Mouse (Mus musculus): ENCODE measurements around the gene C530008M17Rik. TPM values are rescaled to one million over a fixed set of nuclear protein-coding genes. Genes with fewer than 3 reads are reported as not detected.

The C530008M17Rik gene
- polyA plus RNA-seq, 1 experiment from 2014 or later = 3.8 TPM

GRCm38 (mm10) chr5:76659958-76660635 lies 3.8 kb downstream of the C530008M17Rik start:
- Histone ChIP-seq H3K27me3 (replicated peaks; ENCODE audit: insufficient read depth, low read length) (0 out of 2 replicates have a peak, but pooled peaks cover 4% of the 10 kb centered on the region), H3K9ac (replicated peaks; ENCODE audit: low read depth) (no peak overlapping the region), H3K4me1 (ENCODE audit: insufficient read depth, low read depth, low read length) (no peaks in the 10 kb centered on the region), H3K36me3 (ENCODE audit: insufficient read depth, low read length) (no peaks in the 10 kb centered on the region), H3K4me3 (ENCODE audit: low read depth, low read length) (no peak overlapping the region), H3K27ac (ENCODE audit: low read length) (no peak overlapping the region), H3K9me3 (ENCODE audit: low read length) (no peaks in the 10 kb centered on the region), H3K4me2 (replicated peaks; ENCODE audit: low read depth, low read length) (no peak overlapping the region)
- 62% methylated on average over 8 of the region's 8 CpGs for WGBS
- ATAC-seq = no peak
- DNase-seq (ENCODE audit: low spot score) = no peak
- no peak for TF ChIP-seq EP300 (IDR thresholded peaks at IDR 0.05)
- TF ChIP-seq CTCF (IDR thresholded peaks at IDR 0.05) = no peak

- Histone ChIP-seq H3K9ac (replicated peaks; ENCODE audit: low read depth) (no peak overlapping the region), H3K4me3 (ENCODE audit: low read depth, low read length) (no peak overlapping the region), H3K4me2 (replicated peaks; ENCODE audit: low read depth, low read length) (no peak overlapping the region), H3K36me3 (ENCODE audit: insufficient read depth, low read length) (no peaks in the 10 kb centered on the region), H3K27ac (ENCODE audit: low read length) (no peak overlapping the region), H3K4me1 (ENCODE audit: insufficient read depth, low read depth, low read length) (no peaks in the 10 kb centered on the region), H3K9me3 (ENCODE audit: low read length) (no peaks in the 10 kb centered on the region), H3K27me3 (replicated peaks; ENCODE audit: insufficient read depth, low read length) (0 out of 2 replicates have a peak, but pooled peaks cover 4% of the 10 kb centered on the region)
- TF ChIP-seq CTCF (IDR thresholded peaks at IDR 0.05) (no peak), EP300 (IDR thresholded peaks at IDR 0.05) (no peak)
- no peak for DNase-seq (ENCODE audit: low spot score)
- 43% methylated on average over 4 of the region's 4 CpGs for WGBS
- ATAC-seq = no peak
Measured at GRCm38 (mm10) chr5:76661310-76661709, 5.0 kb downstream of the C530008M17Rik start.

GRCm38 (mm10) chr5:76664936-76665335 lies 8.6 kb downstream of the C530008M17Rik start:
- no peak for DNase-seq (ENCODE audit: low spot score)

DNA sequence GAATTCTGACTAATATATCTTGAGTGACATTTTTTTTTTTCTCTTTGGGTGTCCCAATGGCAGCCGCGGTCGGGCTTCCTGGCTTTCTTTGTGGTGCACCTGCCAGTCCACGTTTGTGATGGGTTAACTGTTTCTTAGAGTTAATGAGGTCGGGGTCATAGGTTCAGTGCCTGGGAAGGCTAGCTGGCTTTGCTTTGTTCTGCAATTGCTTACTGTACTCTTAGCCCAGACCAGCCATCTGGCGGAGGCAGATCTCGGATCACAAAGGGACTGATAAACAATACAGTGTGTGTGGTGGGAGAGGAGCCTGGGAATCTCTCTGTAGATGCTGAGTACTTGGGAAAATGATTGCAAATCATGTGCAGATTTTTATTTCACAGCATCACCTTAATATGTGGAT lies 9.1 kb downstream of the C530008M17Rik start:
- H3K27ac ChIP-seq (ENCODE audit: low read length) = no peak overlapping the region
- no peaks in the 10 kb centered on the region for H3K27me3 ChIP-seq (replicated peaks; ENCODE audit: insufficient read depth, low read length)
- H3K4me3 ChIP-seq (ENCODE audit: low read depth, low read length) = no peak overlapping the region
- H3K4me1 ChIP-seq (ENCODE audit: insufficient read depth, low read depth, low read length) = no peaks in the 10 kb centered on the region
- TF ChIP-seq CTCF (IDR thresholded peaks at IDR 0.05) (no peak), EP300 (IDR thresholded peaks at IDR 0.05) (no peak)
- DNase-seq (ENCODE audit: low spot score) = peak; percentile 14
- no peaks in the 10 kb centered on the region for H3K9me3 ChIP-seq (ENCODE audit: low read length)
- 38% methylated on average over 7 of the region's 7 CpGs for WGBS
- H3K4me2 ChIP-seq (replicated peaks; ENCODE audit: low read depth, low read length) = no peak overlapping the region
- H3K36me3 ChIP-seq (ENCODE audit: insufficient read depth, low read length) = no peaks in the 10 kb centered on the region
- no peak overlapping the region for H3K9ac ChIP-seq (replicated peaks; ENCODE audit: low read depth)
- ATAC-seq = peak; percentile 23; the same call in 1 of the 2 replicates

More at GRCm38 (mm10) chr5:76664936-76665335, 8.6 kb downstream of the C530008M17Rik start:
- no peaks in the 10 kb centered on the region for H3K4me1 ChIP-seq (ENCODE audit: insufficient read depth, low read depth, low read length)
- no peak overlapping the region for H3K4me2 ChIP-seq (replicated peaks; ENCODE audit: low read depth, low read length)
- H3K9me3 ChIP-seq (ENCODE audit: low read length) = no peaks in the 10 kb centered on the region
- H3K4me3 ChIP-seq (ENCODE audit: low read depth, low read length) = no peak overlapping the region
- 66% methylated on average over 7 of the region's 7 CpGs for WGBS
- H3K36me3 ChIP-seq (ENCODE audit: insufficient read depth, low read length) = no peaks in the 10 kb centered on the region
- no peak for TF ChIP-seq EP300 (IDR thresholded peaks at IDR 0.05)
- no peak for TF ChIP-seq CTCF (IDR thresholded peaks at IDR 0.05)
- no peak for ATAC-seq
- H3K27ac ChIP-seq (ENCODE audit: low read length) = no peak overlapping the region
- no peak overlapping the region for H3K9ac ChIP-seq (replicated peaks; ENCODE audit: low read depth)
- H3K27me3 ChIP-seq (replicated peaks; ENCODE audit: insufficient read depth, low read length) = no peaks in the 10 kb centered on the region

- no peak overlapping the region for H3K4me2 ChIP-seq (replicated peaks; ENCODE audit: low read depth, low read length)
- DNase-seq (ENCODE audit: low spot score) = peak; percentile 25
- H3K4me3 ChIP-seq (ENCODE audit: low read depth, low read length) = no peak overlapping the region
- no peaks in the 10 kb centered on the region for H3K4me1 ChIP-seq (ENCODE audit: insufficient read depth, low read depth, low read length)
- WGBS = 71% methylated on average over 6 of the region's 6 CpGs
- H3K27me3 ChIP-seq (replicated peaks; ENCODE audit: insufficient read depth, low read length) = no peaks in the 10 kb centered on the region
- no peak overlapping the region for H3K27ac ChIP-seq (ENCODE audit: low read length)
- TF ChIP-seq EP300 (IDR thresholded peaks at IDR 0.05) (no peak), CTCF (IDR thresholded peaks at IDR 0.05) (no peak)
- H3K36me3 ChIP-seq (ENCODE audit: insufficient read depth, low read length) = no peaks in the 10 kb centered on the region
- H3K9me3 ChIP-seq (ENCODE audit: low read length) = no peaks in the 10 kb centered on the region
- no peak overlapping the region for H3K9ac ChIP-seq (replicated peaks; ENCODE audit: low read depth)
- ATAC-seq = no peak
Measured at GRCm38 (mm10) chr5:76666026-76666756, 9.9 kb downstream of the C530008M17Rik start.

GRCm38 (mm10) chr5:76668118-76668517 lies 11.8 kb downstream of the C530008M17Rik start:
- no peak overlapping the region for H3K4me2 ChIP-seq (replicated peaks; ENCODE audit: low read depth, low read length)
- 66% methylated on average over 5 of the region's 5 CpGs for WGBS
- ATAC-seq (no peak), DNase-seq (ENCODE audit: low spot score) (no peak)
- no peak overlapping the region for H3K9ac ChIP-seq (replicated peaks; ENCODE audit: low read depth)
- no peak overlapping the region for H3K27ac ChIP-seq (ENCODE audit: low read length)
- no peaks in the 10 kb centered on the region for H3K36me3 ChIP-seq (ENCODE audit: insufficient read depth, low read length)
- no peak for TF ChIP-seq CTCF (IDR thresholded peaks at IDR 0.05)
- no peak for TF ChIP-seq EP300 (IDR thresholded peaks at IDR 0.05)
- H3K4me3 ChIP-seq (ENCODE audit: low read depth, low read length) = no peak overlapping the region
- no peaks in the 10 kb centered on the region for H3K4me1 ChIP-seq (ENCODE audit: insufficient read depth, low read depth, low read length)
- no peaks in the 10 kb centered on the region for H3K27me3 ChIP-seq (replicated peaks; ENCODE audit: insufficient read depth, low read length)
- no peaks in the 10 kb centered on the region for H3K9me3 ChIP-seq (ENCODE audit: low read length)

Measured in lung, postnatal 0 days (tissue).